Mouse (Mus musculus) CH12.LX (cell line): ENCODE results near the gene Nox1.

Experiments
- CTCF ChIP-seq, 2 experiments: IDR thresholded peaks in 1 of 2; conservative IDR thresholded peaks in 1 of 2; 2 replicates each; pipeline ENCODE4 v1.5.1; 2011 to 2012; ENCODE audit warnings: low read depth in 2 of 2, low read length in 2 of 2, improper control_type of control experiment in 1 of 2, inconsistent platforms in 1 of 2, mild to moderate bottlenecking in 1 of 2, moderate library complexity in 1 of 2
- HCFC1 ChIP-seq: IDR thresholded peaks from 2 replicates; pipeline ENCODE4 v1.6.1; 2012; ENCODE audit warnings: low read depth, mild to moderate bottlenecking, inconsistent platforms, low read length, improper control_type of control experiment
- KAT2A ChIP-seq: IDR thresholded peaks from 2 replicates; pipeline ENCODE4 v1.6.1; 2012; ENCODE audit warnings: low read length, improper control_type of control experiment, inconsistent platforms; ENCODE audit not compliant: insufficient replicate concordance
- MAX ChIP-seq: IDR thresholded peaks from 2 replicates; pipeline ENCODE4 v1.6.1; 2011; ENCODE audit warnings: low read length, improper control_type of control experiment
- POLR2A ChIP-seq: IDR thresholded peaks from 2 replicates; pipeline ENCODE4 v1.6.1; 2011; ENCODE audit warnings: low read depth, mild to moderate bottlenecking, improper control_type of control experiment, low read length
- SIN3A ChIP-seq: IDR thresholded peaks from 2 replicates; pipeline ENCODE4 v1.6.1; 2012; ENCODE audit warnings: low read length, improper control_type of control experiment, inconsistent platforms
- TCF12 ChIP-seq: IDR thresholded peaks from 2 replicates; pipeline ENCODE4 v1.6.1; 2014; ENCODE audit warnings: low read depth, mild to moderate bottlenecking, inconsistent platforms, low read length, improper control_type of control experiment

GRCm38 (mm10) chrX:134162043-134162720 lies 59.6 kb downstream of the Nox1 start, which contains the start of gene Xkrx:
- no peak for TF ChIP-seq MAX
- TF ChIP-seq POLR2A = no peak
- no peak for TF ChIP-seq CTCF (conservative IDR thresholded peaks at IDR 0.05 in 1 of 2, IDR thresholded peaks at IDR 0.05 in 1 of 2; ENCODE audit: low read depth in 2 of 2, low read length in 2 of 2)
- no peak for TF ChIP-seq HCFC1
- no peak for TF ChIP-seq SIN3A
- no peak for TF ChIP-seq KAT2A
- TF ChIP-seq TCF12 = no peak
